Mouse (Mus musculus) neutrophil, adult 5-6 weeks (primary cell): ENCODE results near the gene Zbtb17. TPM values are rescaled to one million over a fixed set of nuclear protein-coding genes. Genes with fewer than 3 reads are reported as not detected.

Source experiments
- ATAC-seq: fragments of 151-379, 151-347 bp; 2 replicates; pipeline ENCODE4 v1.8.0; 2017; ENCODE audit warnings: mild to moderate bottlenecking, moderate TSS enrichment; ENCODE audit not compliant: insufficient number of reproducible peaks, poor library complexity, low FRiP score, severe bottlenecking; ENCODE audit errors: extremely low read depth
- total RNA-seq: library from RNA; stranded (forward); fragments of 200-1000 nt; gene quantifications from 2 replicates; pipeline ENCODE4 v1.2.3, GENCODE M21; 2017

The Zbtb17 gene
- total RNA-seq, 1 experiment from 2014 or later = 32.0 TPM

DNA sequence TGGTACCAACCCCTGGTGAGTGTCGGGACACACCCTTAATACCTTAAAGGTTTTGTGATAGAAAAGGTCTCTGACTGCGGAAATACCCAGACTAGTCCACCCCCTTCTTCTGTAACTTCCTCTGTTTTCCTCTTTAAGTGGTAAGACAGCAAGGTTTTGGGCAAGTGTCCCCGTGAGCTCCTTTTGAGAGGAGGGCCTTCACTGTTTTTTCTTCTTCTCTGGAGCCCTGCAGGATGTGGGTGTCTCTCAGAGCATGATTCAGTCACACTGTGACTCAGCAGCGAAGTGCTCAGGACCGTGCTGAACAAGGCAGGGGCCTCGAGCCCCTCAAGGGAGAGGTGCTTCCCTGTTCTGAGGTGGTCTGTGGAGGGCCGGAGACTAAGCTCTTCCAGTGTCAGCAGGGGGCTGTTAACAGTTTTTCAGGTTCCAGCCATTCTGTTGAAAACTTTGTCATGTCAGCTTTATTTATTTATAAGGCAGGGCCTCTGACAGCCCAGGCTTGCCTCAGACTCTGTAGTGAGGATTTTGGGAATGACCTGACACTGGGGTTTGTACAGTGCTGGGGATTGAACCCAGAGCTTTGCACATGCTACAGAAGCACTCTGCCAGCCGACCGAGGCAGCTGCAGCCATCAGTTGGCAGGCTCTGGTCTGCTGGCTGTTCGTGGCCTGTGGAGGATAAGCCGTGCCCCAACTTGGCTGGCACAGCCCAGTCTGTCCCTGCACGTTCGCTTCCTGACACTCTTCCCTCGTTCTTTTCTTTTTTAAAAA is 10.3 kb downstream of the Zbtb17 start:
- ATAC-seq = peak; percentile 47; the same call in 1 of the 2 replicates

DNA sequence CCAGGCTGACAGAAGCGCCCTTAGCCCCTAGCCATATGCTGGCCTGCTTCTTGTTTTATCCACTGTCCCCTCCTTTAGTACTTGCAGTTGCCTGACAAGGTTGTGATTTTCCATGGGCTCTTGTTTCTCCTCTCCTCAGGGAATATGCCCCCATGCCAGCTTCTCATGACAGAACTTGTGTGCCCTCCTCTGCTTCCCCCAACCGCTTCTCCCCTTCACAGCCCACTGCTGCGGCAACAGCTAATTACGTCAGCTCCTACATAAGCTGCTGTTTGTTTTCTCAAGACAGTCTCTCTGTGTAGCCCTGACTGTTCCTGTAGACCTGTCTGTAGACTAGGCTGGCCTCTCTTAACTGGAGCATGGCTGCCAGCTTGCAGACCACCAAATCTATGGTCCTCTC is 11.1 kb downstream of the Zbtb17 start:
- no peak for ATAC-seq

DNA sequence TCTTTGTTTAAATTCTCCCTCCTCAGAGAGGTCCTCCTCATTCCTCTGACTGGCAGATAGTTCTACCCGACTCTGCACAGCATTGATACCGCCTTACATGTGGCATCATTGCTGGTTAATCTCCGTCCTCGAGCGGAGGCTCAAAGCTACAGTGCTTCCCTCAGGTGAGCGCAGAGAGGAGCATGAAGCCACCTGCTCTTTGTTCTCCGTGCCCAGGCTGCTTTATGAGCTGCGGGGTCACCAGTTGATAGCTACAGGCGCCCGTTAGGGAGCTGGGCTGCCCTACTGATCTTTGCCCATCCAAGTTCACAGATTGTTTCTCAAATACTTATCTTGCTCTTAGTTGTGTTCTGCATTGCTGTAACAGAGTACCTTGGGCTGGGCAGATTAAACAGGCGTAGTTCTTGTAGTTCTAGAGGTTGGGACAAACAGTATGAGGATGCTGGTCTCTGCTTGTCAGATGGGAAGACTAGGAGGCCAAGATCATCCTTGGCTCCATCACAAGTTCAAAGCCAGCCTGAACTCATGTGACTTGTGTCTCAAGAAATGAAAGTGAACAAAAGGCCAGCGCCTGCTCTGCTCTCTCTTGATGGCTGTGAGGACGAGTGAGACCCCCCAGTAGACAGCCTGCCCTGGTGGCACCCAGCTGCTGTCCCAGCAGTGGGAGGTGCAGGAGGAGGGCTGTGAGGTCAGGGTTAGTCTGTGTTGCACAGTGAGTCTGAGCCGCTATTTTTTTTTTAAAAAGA is 11.9 kb downstream of the Zbtb17 start:
- ATAC-seq = no peak

DNA sequence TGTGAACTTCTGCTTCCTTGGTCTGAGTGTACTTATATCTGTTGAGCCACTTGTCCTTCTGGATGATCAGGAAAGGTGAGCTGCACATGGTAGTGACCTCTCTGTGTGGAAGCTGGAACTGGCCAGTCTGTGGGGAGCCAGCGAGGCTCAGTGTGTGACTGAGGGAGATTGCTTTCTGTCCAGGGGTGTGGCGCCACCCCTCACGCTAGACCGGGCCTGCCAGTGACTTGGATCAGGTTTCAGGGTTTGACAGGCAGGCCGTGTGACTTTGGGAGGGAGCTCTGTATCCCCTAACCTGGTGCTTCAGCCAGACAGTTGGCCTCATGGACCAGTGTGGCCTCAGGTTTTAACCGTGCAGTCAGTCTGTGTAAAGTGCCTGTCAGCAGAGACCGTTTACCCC is 13.8 kb downstream of the Zbtb17 start:
- ATAC-seq = no peak

DNA sequence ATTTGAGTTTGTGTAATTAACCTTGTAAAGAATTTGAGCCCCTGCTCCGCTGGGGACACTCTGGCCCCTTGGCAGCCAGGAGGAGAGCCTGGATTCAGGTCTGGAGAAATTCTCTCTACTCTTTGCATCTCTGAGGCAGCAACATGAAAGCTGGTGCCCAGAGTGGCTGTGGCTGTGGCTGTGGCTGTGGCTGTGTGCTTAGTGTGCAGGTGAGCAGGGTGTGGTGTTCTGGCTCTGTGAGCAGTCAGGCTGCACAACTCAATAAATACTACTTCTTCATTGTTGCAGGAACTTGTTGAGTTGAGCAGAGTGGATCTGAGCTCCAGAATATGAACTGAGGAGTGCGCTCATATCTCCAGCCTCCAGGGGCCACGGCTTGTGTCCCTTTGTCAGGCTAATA is 14.4 kb downstream of the Zbtb17 start:
- no peak for ATAC-seq

DNA sequence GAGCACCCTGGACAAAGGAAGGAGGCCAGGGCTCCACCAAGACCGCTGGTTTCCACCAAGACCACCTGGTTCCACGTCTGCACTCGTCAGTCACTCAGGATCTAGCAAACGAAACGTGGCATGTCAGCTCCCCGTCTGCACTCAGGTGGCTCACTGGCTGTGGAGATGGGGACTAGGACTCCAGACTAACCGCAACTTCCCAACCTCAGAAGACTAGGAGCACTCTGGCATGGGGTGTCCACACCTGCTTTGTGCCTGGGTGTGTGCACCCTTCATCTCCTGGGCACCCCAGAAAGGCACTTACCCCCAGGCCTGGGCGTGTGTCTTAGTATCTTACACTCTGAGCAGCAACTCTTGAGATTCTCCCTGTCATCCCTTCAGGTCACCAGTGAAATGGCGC is 15.3 kb downstream of the Zbtb17 start:
- no peak for ATAC-seq

DNA sequence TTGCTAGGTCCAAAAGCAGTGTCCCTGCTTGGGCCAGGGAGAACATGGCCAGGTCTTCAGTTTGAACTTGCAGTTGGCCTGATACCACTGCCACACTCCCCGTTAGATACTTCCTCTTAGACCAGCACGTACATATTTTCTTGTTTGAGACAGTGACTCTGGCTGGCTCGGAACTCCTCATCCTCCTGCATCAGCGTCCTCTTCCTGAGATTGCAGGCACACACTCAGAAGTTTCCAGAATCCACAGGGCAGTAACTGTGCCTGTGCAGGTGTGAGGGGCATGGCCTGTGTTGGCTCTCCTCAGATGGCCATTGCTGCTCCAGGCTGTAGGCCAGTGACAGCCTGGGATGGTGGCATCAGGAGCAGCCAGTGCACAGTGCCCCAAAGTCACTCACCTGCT is 16.0 kb downstream of the Zbtb17 start:
- no peak for ATAC-seq

DNA sequence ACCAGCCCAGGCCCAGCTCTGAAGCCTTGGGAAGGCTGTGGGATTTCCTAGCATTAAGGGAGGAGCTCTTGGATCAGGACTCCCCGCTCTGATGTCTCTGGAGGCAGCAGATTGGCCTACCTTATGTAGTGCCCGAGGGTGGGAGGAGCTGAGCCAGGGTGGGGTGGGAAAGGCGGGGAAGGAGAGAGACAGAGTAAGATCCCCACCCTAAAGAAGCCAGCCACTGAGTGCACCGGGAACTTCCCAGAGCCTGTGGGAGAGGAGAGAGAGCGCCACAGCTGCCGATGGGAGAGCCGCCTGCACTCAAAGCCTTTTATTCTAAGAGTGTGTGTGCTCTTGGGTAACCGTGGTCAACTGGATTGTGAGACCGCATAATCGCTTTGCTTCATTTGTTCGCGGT is 16.6 kb downstream of the Zbtb17 start:
- ATAC-seq = no peak

DNA sequence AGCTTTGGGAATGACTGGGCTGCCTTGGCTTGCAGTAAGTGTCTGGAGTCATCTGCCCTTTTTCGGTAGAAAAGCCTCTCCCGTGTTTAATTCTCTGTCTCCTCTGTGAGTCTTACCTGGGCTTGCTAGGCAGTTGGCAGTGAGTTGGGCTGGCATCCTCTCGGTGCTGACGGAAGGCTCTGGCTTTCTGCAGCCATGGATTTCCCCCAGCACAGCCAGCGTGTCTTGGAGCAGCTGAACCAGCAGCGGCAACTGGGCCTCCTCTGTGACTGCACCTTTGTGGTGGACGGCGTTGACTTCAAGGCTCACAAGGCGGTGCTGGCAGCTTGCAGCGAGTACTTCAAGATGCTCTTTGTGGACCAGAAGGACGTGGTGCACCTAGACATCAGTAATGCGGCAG is 17.1 kb downstream of the Zbtb17 start:
- no peak for ATAC-seq

DNA sequence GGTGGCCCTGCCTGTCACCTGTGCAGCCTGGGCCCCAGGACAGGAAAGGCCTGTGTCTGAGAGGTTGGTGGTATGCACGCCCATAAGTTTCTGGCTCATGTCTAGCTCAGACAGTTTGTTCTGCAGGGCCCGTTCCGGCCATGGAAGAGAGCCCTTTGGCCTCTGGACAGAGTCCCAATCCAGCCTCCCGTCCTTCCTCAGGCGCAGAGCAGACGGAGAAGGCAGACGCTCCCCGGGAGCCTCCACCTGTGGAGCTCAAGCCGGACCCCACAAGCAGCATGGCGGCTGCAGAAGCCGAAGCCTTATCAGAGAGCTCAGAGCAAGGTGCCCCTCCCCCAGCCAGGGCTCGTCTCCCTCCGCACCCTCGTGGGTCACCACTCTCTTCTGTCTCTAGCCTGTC is 19.0 kb downstream of the Zbtb17 start:
- no peak for ATAC-seq

DNA sequence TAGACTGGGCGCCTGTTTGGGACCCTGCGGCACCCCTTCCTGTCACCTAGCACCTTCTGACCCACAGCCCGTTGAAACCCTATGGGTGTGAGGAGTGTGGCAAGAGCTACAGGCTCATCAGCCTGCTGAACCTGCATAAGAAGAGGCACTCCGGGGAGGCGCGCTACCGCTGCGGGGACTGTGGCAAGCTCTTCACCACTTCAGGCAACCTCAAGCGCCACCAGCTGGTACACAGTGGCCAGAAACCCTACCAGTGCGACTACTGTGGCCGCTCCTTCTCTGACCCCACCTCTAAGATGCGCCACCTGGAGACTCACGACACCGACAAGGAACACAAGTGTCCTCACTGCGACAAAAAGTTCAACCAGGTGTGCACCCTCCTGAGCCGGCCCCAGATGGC is 20.3 kb downstream of the Zbtb17 start:
- no peak for ATAC-seq

DNA sequence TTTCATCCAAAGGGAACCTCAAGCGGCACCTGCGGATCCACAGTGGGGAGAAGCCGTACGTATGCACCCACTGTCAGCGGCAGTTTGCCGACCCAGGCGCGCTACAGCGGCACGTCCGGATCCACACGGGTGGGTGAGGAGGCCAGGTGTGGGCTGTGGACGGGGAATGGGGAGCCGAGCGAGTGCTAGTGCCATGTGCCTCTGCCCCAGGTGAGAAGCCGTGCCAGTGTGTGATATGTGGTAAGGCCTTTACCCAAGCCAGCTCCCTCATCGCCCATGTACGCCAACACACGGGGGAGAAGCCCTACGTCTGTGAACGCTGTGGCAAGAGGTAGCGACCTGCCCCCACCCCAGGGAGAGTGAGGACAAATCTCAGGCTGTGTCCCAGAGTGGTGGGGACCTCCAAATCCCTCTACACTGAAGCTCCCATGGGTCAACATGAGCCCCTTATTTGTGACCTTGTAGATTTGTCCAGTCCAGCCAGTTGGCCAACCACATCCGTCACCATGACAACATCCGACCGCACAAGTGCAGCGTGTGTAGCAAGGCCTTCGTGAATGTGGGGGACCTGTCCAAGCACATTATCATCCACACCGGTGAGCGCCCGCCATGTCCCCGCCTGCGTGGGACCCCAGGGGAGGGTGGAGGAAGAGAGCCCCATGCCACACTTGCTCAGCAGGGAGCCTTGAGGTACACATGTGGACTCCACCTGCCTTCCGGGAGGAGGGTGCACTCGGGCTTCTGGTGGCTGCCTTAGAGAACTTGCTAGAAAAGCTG is 21.2 kb downstream of the Zbtb17 start:
- ATAC-seq = no peak

DNA sequence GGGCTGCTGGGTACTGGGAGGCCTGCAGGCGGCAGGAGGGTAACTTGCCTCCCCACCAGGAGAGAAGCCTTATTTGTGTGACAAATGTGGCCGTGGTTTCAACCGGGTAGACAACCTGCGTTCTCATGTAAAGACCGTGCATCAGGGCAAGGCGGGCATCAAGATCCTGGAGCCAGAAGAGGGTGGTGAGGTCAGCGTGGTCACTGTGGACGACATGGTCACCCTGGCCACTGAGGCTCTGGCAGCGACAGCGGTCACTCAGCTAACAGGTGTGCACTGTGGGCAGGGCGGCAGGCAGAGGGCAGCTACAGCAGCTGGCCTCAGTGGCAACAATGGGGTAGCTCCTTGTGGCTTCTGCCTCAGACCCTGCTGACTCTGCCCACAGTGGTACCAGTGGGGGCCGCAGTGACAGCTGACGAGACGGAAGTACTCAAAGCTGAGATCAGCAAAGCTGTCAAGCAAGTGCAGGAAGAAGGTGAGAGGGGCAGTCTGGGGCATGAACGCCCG is 21.9 kb downstream of the Zbtb17 start:
- ATAC-seq = no peak

DNA sequence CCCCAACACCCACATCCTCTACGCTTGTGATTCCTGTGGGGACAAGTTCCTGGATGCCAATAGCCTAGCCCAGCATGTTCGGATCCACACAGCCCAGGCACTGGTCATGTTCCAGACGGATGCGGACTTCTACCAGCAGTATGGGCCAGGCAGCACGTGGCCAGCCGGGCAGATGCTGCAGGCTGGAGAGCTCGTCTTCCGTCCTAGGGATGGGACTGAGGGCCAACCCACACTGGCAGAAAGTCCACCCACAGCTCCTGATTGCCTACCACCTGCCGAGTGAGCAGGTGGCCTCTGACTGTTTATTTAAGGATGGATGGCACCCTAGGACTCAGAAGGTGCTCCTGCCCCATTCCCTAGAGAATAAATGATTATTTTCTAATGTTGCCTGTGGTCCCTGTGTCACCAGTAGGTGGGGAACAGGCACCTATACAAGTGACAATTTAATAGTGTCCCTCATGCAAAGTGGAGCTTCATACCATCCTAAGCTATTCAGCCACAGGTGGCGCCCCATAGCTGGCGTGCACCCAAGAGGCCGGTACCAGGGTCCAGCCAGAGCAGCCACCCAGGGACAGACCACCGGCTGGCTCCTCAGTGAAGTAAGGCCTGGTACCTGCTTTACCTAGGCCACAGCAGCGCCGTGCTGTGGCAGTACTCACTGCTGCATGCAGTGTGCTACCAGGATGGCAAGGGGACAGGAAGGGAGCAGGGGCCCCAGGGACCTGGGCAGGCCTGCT is 22.6 kb downstream of the Zbtb17 start:
- no peak for ATAC-seq

DNA sequence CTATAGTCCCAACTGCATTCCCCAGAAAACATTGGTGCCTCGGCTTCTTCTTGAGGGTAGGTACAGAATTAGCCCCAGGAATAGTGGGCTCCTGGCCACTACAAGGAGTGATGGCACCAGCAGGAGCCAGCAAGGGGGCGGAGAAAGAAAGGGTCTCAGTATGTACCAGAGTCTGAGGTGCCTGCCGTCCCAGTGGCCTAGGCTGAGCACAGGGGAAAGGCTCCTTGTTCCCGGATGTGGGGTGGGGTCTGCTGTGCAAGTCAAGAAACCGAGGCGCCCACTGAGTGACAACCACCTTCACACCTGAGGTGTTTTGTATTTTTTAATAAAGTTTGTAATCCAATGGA is 23.1 kb downstream of the Zbtb17 start:
- ATAC-seq = no peak

DNA sequence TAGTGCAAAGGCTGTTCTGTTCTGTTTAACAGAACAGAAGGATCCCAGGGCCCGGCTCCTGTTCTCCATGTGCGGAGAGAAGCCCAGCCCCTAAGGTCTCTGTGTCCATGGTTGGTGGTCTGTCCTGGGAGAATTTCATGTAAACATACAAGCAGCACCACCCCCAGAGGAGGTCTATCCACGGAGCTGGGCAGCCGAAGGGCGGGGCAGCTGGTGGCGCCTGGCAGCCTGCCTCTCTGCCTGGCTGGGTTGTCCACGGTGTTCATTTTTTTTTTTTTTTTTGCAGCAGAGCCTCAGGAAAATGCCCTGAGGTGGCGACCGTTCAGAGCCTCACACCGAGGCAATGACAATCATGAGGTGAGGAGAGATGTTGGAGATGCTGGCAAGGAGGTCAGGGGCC is 24.1 kb downstream of the Zbtb17 start:
- no peak for ATAC-seq

DNA sequence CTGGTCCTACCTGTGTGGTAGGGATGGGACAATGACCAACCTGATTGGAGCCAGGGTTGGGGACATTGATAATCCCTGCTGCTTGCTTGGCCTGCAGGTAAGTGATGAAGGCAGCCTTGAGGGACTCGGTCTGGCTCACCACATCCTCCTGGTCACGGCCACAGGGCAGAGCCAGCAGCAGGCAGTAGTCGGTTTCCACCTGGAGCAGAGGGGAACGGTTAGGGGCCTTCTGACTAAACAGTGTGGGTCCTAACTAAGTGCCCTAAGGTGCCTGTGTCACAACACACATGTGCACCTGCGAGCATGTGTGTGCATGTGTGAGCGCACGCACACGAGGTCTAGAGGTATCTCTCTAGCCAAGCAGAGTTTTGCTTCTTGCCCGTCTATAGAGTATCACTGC is 24.9 kb downstream of the Zbtb17 start:
- ATAC-seq = no peak

DNA sequence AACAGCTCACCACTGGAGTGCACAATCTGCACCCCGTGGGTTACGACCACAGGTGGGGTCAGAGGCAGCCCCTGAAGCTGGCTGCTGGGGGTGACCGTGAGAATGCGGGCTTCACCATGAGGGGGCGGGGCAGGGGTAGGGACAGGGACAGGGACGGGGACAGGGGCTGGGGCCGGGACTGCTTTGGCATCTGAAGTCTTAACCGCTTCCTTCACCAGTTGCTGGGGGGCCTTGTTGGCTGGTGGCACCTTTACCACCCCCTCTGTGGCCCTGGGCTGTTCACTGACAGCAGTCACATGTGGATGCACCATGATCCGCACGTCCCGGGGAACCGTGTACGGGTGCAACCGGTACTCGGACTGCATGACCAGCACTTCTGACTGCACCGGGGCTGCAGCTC is 27.0 kb downstream of the Zbtb17 start:
- no peak for ATAC-seq

DNA sequence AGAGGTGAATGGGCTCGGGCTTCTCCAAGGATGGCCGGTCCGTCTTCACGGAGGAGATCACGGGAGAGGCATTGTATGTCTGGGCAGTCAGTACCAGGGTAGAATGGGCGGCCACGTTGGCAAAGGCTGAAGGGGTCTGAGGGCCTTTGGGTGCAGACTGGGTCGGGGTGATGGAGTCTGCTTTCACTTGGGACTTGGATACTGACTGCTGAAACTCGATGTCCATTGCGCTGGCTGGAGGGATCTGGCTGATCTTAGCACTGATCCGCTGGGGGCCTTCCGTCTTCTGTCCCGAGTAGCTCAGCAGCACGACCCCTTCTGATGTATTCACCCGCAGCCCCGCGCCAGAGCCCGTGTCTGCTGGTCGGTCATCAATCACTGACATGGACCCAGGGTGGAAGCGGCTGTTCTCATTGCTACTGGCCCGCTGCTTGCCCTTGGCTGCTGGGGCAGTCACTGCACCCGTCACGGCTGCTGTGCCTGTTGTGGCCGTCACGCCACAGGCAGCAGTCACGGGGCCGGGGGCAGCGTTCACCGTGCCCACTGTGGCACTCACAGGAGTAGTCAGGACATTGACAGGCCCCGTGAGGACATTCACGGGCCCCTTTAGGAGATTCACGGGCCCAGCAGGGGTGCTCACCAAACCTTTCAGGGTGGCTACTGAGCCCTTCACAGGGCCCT is 28.3 kb downstream of the Zbtb17 start:
- ATAC-seq = no peak
